Mouse (Mus musculus) erythroblast, embryonic 14.5 days (primary cell): ENCODE data around the gene Nipbl.

Source experiments
- GATA1 ChIP-seq: IDR thresholded peaks from 2 replicates; pipeline ENCODE4 v1.6.1; 2012; ENCODE audit warnings: low read length, inconsistent platforms, mixed read lengths
- TAL1 ChIP-seq: IDR thresholded peaks from 3 replicates; pipeline ENCODE4 v1.6.1; 2012; ENCODE audit warnings: low read length, inconsistent platforms, mixed read lengths

DNA sequence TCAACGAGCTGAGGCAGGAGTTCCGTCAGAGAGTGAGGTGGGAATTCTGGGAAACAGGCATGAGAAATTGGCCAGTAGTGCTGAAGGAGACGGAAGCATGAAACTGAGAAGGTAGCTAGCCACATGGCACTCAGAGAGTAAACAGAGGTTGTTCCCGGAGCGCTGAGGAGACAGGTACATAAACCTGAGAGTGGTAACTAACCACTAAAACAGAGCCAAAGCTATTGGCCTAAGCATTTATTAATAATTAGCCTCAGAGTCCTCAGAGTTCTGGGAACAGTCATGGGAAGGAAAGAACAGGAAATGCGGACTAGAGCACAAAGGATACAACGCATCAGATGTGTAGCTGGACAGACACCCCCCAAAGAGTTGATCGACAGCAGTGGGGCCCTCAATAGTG is 176.0 kb downstream of the Nipbl start:
- TF ChIP-seq TAL1 (no peak), GATA1 (no peak)
